Mouse (Mus musculus) erythroblast, embryonic 14.5 days (primary cell): ENCODE results near the gene Rab31. TPM values are rescaled to one million over a fixed set of nuclear protein-coding genes. Genes with fewer than 3 reads are reported as not detected.

Experiments
- H3K27me3 ChIP-seq: 2 replicates; pipeline ENCODE4 v1.6.1; 2012; ENCODE audit warnings: inconsistent platforms; ENCODE audit not compliant: control insufficient read depth
- H3K36me3 ChIP-seq: 2 replicates; pipeline ENCODE4 v1.6.1; 2012; ENCODE audit warnings: mild to moderate bottlenecking, inconsistent platforms; ENCODE audit not compliant: control insufficient read depth
- H3K4me1 ChIP-seq: 2 replicates; pipeline ENCODE4 v1.6.1; 2012; ENCODE audit warnings: inconsistent platforms; ENCODE audit not compliant: control insufficient read depth
- H3K4me3 ChIP-seq: replicated peaks from 2 replicates; pipeline ENCODE3; 2012; ENCODE audit warnings: moderate library complexity, mild to moderate bottlenecking, inconsistent platforms
- H3K9me3 ChIP-seq: 2 replicates; pipeline ENCODE4 v1.6.1; 2012; ENCODE audit warnings: low read length, inconsistent platforms, mixed read lengths; ENCODE audit not compliant: control insufficient read depth
- GATA1 ChIP-seq: IDR thresholded peaks from 2 replicates; pipeline ENCODE4 v1.6.1; 2012; ENCODE audit warnings: low read length, inconsistent platforms, mixed read lengths
- TAL1 ChIP-seq: IDR thresholded peaks from 3 replicates; pipeline ENCODE4 v1.6.1; 2012; ENCODE audit warnings: low read length, inconsistent platforms, mixed read lengths
- polyA plus RNA-seq: library from polyadenylated mRNA; stranded (reverse); fragments of >175 nt; gene quantifications from 2 replicates; pipeline ENCODE4 v1.2.3, GENCODE M21; 2012

Rab31 gene
- polyA plus RNA-seq, 1 experiment: not detected

DNA sequence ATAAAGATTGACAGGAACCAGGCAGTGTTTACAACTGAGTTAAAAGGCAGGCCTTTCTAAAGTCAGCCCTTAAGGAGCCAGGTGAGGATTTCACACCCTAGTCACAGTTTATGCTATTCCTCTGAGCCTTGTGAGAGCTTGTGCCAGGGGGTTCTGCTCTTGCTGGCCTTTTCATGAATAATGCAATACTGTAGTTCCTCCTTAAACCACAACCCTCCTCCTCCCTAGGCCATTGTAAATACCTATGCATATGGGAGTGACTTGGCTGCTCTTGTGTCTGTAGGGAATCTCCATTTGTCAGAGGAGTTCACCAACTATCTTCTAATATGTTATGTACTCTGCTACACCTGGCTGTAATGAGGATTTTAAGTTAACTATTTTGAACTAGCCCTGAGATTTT, 13.2 kb upstream of the Rab31 start:
- Histone ChIP-seq H3K4me1 (peaks cover 34% of the 10 kb centered on the region), H3K36me3 (peaks cover 15% of the 10 kb centered on the region), H3K4me3 (no peak overlapping the region), H3K9me3 (no peaks in the 10 kb centered on the region), H3K27me3 (peaks cover 15% of the 10 kb centered on the region)
- no peak for TF ChIP-seq TAL1
- no peak for TF ChIP-seq GATA1

DNA sequence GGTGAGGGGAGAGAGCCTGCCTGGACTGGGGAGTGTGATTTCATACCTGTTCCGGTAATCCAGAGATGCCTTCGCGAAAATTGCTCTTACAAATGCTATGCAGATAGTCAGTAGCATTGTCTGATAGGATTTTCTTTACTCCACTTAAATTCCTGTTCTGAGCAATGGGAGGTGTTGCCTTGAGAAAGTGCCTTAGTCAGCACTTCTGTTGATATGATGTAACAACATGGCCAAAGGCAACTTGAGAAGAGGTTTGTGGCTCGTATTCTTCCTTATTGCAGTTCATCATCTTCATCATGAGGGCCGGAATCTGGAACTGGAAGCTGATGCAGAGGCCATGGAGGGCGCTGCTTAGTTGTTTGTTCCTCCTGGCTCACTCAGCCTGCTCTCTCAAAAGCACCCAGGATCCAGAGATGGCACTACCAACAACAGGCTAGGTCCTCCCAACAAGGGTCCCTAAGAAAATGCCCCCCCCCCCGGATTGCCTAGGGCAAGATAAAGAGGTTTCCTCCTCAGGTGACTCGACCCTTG, 12.1 kb upstream of the Rab31 start:
- Histone ChIP-seq H3K36me3 (peaks cover 14% of the 10 kb centered on the region), H3K4me1 (peaks cover 34% of the 10 kb centered on the region), H3K9me3 (no peaks in the 10 kb centered on the region), H3K4me3 (peak overlapping the region; percentile 82), H3K27me3 (peaks cover 21% of the 10 kb centered on the region)
- no peak for TF ChIP-seq TAL1
- no peak for TF ChIP-seq GATA1

DNA sequence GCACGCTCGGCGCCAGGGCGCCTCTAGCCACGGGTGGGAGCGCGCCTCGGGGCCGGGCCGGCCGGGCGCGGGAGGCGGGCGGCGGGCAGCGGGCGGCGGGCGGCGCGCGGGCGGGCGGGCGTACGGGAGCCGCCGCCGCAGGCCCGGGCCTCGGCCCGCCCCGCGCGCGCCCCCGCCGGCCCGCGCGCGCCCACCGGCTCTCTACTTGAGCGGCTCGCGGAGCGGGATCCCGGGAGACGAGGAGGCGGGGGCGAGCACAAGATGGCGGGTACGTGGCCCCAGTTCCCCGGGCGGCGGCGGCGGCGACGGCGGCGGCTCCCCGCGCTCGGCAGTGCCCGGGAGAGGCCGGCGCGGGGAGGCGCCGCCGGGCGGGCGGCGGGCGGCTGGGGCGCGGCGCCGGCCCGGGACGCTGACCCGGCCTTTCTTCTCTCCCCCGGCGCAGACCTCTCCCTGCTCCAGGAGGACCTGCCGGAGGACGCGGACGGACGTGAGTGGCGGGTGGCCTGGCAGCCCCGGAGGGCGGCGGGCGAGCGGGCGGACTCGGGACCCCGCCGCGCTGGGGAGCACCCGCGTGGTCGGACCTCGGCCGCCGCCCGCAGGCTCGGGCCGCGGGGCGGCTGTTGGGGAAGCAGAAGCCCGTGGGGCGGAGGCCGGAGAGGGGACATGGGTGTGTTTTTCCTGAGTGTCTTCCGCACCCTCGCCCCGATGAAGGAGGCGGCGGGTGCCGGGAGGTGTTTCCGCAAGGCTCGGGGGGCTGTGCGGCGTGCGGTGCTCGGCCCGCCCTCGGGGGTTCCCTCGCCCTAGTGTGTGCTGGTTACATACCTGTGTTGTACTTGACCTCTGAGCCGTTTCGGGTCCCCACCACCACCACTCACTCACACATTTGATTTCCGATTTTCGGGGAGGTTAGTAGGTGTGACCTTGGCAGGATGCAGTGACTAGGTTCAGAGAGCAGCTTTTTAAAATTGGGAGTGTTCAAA, 10.9 kb upstream of the Rab31 start:
- H3K36me3 ChIP-seq: peaks cover 14% of the 10 kb centered on the region
- no peaks in the 10 kb centered on the region for H3K9me3 ChIP-seq
- H3K4me1 ChIP-seq: peaks cover 34% of the 10 kb centered on the region
- TF ChIP-seq TAL1 (no peak), GATA1 (no peak)
- peaks cover 21% of the 10 kb centered on the region for H3K27me3 ChIP-seq
- peak overlapping the region; percentile 82 for H3K4me3 ChIP-seq

DNA sequence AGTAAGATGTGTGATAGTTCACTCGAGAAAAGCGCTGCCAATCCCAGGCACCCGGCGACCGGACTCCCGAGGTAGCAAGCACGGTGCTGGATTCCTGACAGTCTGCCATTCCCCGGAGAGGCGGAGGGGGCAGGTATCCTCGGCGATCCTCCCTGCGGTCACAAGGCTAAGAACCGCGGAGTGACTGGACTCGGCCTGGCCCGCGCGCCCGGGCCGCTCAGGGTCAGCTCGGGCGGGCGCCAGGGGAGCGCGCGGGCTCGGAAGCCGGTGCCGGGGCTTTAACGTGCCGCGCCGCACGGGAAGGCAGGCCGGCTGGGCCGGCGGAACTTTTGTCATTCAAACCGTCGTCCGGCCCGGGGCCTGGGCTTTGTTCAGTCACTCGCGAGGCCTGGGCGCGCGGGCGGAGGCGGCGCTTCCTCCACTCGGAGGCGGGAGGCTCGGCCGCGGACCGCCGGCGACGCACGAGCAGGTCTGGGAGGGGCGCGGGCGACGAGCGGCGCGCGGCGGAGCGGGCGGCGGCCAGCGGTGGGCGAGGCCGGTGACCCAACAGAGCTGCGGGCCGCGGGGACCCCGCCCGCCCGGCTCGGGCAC, 10.1 kb upstream of the Rab31 start, which contains the start of gene Ppp4r1:
TSS of gene Ppp4r1 (plus strand) at position 23 of the 591 bp plus-strand sequence.
- TF ChIP-seq GATA1 (no peak), TAL1 (no peak)
- Histone ChIP-seq H3K27me3 (peaks cover 21% of the 10 kb centered on the region), H3K4me3 (peak within 1 kb of the TSS; percentile 82), H3K36me3 (peaks cover 14% of the 10 kb centered on the region), H3K9me3 (no peaks in the 10 kb centered on the region), H3K4me1 (peaks cover 34% of the 10 kb centered on the region)

DNA sequence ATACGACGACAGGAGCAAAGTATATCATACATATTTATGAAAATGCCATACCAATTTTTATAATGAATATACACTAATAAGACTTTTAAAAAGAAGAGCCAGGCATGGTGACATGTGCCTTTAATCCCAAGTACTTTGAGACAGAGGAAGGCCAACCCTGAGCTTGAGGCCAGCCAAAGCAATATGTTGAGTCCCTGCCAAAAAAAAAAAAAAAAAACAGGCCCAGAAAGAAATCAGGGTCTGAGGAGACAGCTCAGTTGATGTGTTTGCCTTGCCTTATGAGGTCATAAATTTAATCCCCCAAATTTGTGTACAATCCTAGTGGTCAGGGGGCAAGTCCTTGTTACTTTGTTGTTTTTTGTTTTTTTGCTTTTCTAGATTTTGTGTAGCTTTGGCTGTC, 8.4 kb upstream of the Rab31 start:
- no peaks in the 10 kb centered on the region for H3K9me3 ChIP-seq

DNA sequence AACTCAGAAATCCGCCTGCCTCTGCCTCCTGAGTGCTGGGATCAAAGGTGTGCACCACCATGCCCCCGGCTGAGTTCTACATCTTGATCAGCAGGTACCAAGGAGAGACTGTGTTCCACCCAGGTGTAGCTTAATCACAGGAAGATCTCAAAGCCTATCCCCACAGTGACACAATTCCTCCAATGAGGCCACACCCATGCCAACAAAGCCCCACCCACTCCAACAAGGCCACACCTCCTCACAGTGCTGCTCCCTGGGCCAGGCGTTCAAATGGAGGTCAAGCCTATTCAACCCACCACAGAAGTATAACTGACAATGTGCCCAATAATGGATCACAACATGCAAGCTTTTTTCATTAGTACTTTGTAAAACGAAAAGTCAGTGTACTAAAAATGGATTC, 4.9 kb upstream of the Rab31 start:
- Histone ChIP-seq H3K27me3 (peaks cover 46% of the 10 kb centered on the region), H3K4me3 (no peak overlapping the region), H3K36me3 (no peaks in the 10 kb centered on the region), H3K4me1 (peaks cover 11% of the 10 kb centered on the region), H3K9me3 (peaks cover 3% of the 10 kb centered on the region; the same call in 1 of the 2 replicates)
- TF ChIP-seq GATA1: no peak
- no peak for TF ChIP-seq TAL1

More for the DNA sequence above, 8.4 kb upstream of the Rab31 start:
- H3K4me3 ChIP-seq: no peak overlapping the region
- no peak for TF ChIP-seq TAL1
- no peak for TF ChIP-seq GATA1
- peaks cover 5% of the 10 kb centered on the region for H3K36me3 ChIP-seq
- H3K27me3 ChIP-seq: peaks cover 21% of the 10 kb centered on the region
- H3K4me1 ChIP-seq: peaks cover 25% of the 10 kb centered on the region

DNA sequence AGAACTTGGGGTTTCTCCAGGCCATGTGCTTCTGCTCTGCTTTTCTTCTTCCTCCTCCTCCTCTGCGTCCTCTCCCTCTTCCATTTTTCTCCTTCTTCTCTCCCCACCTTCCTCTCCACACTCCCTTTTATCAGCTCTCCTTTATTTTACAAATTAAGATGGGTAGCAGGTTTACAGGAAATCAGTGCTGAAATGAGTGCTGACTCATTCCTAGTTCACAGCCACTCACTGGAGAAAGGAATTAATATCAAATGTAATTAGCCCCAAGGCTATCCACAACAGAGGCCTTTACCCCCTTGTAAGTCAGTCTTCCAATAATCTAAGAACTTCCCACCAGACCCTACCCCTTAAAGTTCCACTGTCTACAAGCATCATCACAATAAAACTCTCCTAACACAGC, 3.7 kb upstream of the Rab31 start:
- no peaks in the 10 kb centered on the region for H3K36me3 ChIP-seq
- H3K4me1 ChIP-seq: peaks cover 7% of the 10 kb centered on the region
- TF ChIP-seq TAL1: no peak
- TF ChIP-seq GATA1: no peak
- no peak overlapping the region for H3K4me3 ChIP-seq
- H3K9me3 ChIP-seq: peaks cover 5% of the 10 kb centered on the region; the same call in 1 of the 2 replicates
- peaks cover 49% of the 10 kb centered on the region for H3K27me3 ChIP-seq

DNA sequence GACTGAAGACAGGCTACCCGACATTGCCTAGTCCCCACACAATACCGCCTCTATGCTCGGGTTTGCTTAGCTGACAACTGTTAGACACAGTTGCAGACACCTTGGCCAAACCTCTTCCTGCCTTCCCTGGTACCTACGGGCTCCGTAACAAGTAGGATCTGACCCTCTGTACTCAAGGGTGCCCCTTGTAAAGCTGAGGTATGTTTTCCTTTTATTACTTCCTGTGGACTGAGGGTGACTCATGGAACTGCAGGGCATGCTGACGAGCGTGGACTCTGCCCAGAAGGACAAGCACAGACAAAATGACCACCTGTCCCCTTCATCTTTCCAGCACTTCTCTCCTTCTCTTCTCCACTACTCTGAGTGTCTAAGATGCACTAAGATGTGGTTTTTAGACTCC, 1.9 kb upstream of the Rab31 start:
- peaks cover 7% of the 10 kb centered on the region for H3K4me1 ChIP-seq
- peaks cover 5% of the 10 kb centered on the region; the same call in 1 of the 2 replicates for H3K9me3 ChIP-seq
- no peak overlapping the region for H3K4me3 ChIP-seq
- TF ChIP-seq TAL1: no peak
- TF ChIP-seq GATA1: no peak
- peaks cover 54% of the 10 kb centered on the region for H3K27me3 ChIP-seq
- no peaks in the 10 kb centered on the region for H3K36me3 ChIP-seq

DNA sequence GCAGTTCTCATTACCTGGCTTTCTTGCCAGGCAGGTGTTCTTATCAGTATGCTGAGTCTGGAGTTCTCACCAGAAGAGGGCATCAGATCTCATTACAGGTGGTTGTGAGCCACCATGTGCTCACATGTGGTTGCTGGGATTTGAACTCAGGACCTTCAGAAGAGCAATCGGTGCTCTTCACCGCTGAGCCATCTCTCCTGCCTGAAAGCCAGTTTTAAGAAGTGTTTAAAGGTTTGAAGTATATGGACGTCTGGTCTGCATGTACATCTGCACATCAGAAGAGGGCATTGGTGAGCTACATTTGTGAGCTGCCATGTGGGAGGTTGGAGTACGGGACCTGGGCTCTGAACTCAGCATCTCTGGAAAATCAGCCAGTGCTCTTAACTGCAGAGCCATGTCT, 1.1 kb upstream of the Rab31 start:
- TF ChIP-seq GATA1 (no peak), TAL1 (no peak)
- peaks cover 7% of the 10 kb centered on the region for H3K4me1 ChIP-seq
- H3K36me3 ChIP-seq: no peaks in the 10 kb centered on the region
- peaks cover 5% of the 10 kb centered on the region; the same call in 1 of the 2 replicates for H3K9me3 ChIP-seq
- H3K4me3 ChIP-seq: no peak overlapping the region
- H3K27me3 ChIP-seq: peaks cover 54% of the 10 kb centered on the region
